Mouse (Mus musculus): ENCODE data around the gene Smim6. TPM values are rescaled to one million over a fixed set of nuclear protein-coding genes. Genes with fewer than 3 reads are reported as not detected.

The Smim6 gene
- polyA plus RNA-seq (2015; fragmentation: Nextera tagmentation; extraction: Ambion mirVana): 1.9 TPM in 2 replicates

DNA sequence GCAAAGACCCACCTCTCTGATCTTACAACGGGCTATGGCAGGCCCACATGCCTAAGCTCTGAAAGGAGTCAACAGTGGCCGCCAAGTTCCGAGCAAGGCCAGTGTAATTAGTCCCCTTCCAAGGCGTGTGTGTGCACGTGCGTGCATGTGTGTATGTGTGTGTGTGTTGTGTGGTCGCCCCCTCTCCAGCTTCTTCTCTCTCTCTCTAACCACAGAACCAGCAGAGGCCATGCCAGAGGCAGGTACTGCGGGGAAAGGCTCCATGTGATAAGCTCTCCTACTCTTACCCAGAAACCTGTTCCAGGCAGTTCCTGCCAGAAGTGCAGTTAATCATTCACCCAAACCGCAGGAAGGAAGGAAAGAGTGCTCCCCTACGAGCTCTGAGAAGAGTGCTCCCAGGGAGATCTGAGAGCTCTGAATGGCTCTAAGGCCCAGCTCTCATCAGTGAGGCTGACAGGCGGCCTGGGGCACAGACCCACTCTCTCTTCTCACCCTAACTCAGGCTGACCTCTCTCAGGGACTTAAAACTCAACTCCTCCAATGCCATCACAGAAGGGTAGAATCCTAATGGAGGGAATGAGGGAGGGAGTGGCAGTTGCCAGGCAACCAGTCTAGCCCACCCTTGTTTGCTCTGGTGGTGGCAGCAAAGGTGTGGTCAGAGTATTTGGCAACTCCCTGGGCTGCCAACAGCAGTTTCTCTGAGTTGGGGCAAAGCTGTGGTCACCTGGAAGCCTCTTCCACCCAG, at the start of gene Smim6:
TSS of gene Smim6 (plus strand) at position 386 of the 745 bp plus-strand sequence.
- no peaks in the 10 kb centered on the region for H3K9me3 ChIP-seq (ENCODE audit: low read length)
- no peak for TF ChIP-seq EP300 (IDR thresholded peaks at IDR 0.05; ENCODE audit: low read depth)
- no peak for TF ChIP-seq CTCF (IDR thresholded peaks at IDR 0.05; ENCODE audit: low read depth)
- H3K27ac ChIP-seq (ENCODE audit: low read depth): peak within 1 kb of the TSS; percentile 90
- no peak within 1 kb of the TSS; the same call in 1 of the 2 replicates for H3K4me3 ChIP-seq (ENCODE audit: low read depth, low read length)
- DNase-seq (peak; percentile 54), ATAC-seq (peak; percentile 80)
- H3K36me3 ChIP-seq (replicated peaks; ENCODE audit: insufficient read depth, low read length): peaks cover 43% of the 10 kb centered on the region
- peak within 1 kb of the TSS; percentile 58 for H3K9ac ChIP-seq (replicated peaks)
- 15% methylated on average over 11 of the region's 11 CpGs for WGBS (ENCODE audit: insufficient replicate concordance)
- H3K27me3 ChIP-seq (ENCODE audit: insufficient read depth, low read length): no peaks in the 10 kb centered on the region
- H3K4me2 ChIP-seq (ENCODE audit: low read depth, low read length): peak within 1 kb of the TSS; percentile 57
- peaks cover 25% of the 10 kb centered on the region for H3K4me1 ChIP-seq (ENCODE audit: insufficient read depth)

DNA sequence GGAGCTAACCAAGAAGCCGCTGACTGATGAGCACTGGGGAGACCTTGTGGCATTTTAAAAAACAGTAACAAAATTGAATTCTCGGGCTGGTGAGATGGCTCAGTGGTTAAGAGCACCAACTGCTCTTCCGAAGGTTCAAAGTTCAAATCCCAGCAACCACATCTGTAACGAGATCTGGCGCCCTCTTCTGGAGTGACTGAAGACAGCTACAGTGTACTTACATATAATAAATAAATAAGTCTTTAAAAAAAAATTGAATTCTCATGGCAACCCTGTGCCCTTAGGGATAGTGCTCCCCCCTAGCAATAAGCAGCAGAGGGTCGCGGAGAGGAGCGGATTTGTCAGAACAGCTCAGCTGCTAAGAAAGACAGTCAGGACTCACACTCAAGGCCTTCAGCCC, 47.9 kb upstream of the Smim6 start:
- H3K27ac ChIP-seq (ENCODE audit: low read depth): no peak overlapping the region
- H3K27me3 ChIP-seq (ENCODE audit: insufficient read depth, low read length): peaks cover 18% of the 10 kb centered on the region
- peak; percentile 37; the same call in 1 of the 2 replicates for TF ChIP-seq CTCF (IDR thresholded peaks at IDR 0.05; ENCODE audit: low read depth)
- TF ChIP-seq EP300 (IDR thresholded peaks at IDR 0.05; ENCODE audit: low read depth): no peak
- ATAC-seq: no peak
- no peak overlapping the region for H3K9ac ChIP-seq (replicated peaks)
- no peaks in the 10 kb centered on the region for H3K36me3 ChIP-seq (replicated peaks; ENCODE audit: insufficient read depth, low read length)
- H3K4me2 ChIP-seq (ENCODE audit: low read depth, low read length): no peak overlapping the region
- WGBS (ENCODE audit: insufficient replicate concordance): 73% methylated on average over 8 of the region's 8 CpGs
- no peaks in the 10 kb centered on the region for H3K9me3 ChIP-seq (ENCODE audit: low read length)
- H3K4me3 ChIP-seq (ENCODE audit: low read depth, low read length): no peak overlapping the region
- peaks cover 4% of the 10 kb centered on the region for H3K4me1 ChIP-seq (ENCODE audit: insufficient read depth)
- no peak for DNase-seq

DNA sequence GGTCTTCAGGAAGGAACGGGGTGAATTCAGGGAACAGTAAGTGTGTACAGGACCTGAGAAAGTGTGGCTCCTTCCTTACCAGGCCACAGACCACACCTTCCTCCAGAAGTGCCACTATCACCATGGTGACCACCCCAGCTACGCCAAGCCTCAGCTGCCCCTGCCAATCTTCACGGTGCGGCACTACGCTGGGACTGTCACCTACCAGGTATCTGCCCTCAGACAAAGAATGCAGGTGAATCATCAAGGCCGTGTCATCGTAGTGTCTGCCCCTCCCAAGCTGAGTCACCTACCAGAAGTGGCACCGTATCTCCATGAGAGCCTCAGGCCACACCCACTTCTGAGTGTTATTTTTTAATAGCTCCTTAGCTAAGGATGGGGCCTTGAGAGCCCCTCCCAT, 42.4 kb upstream of the Smim6 start:
- H3K4me3 ChIP-seq (ENCODE audit: low read depth, low read length): no peak overlapping the region
- H3K27me3 ChIP-seq (ENCODE audit: insufficient read depth, low read length): no peaks in the 10 kb centered on the region
- ATAC-seq (no peak), DNase-seq (no peak)
- 49% methylated on average over 8 of the region's 8 CpGs for WGBS (ENCODE audit: insufficient replicate concordance)
- H3K9ac ChIP-seq (replicated peaks): no peak overlapping the region
- TF ChIP-seq EP300 (IDR thresholded peaks at IDR 0.05; ENCODE audit: low read depth) (no peak), CTCF (IDR thresholded peaks at IDR 0.05; ENCODE audit: low read depth) (no peak)
- H3K4me1 ChIP-seq (ENCODE audit: insufficient read depth): peaks cover 2% of the 10 kb centered on the region; the same call in 1 of the 2 replicates
- no peak overlapping the region for H3K4me2 ChIP-seq (ENCODE audit: low read depth, low read length)
- H3K36me3 ChIP-seq (replicated peaks; ENCODE audit: insufficient read depth, low read length): no peaks in the 10 kb centered on the region
- H3K9me3 ChIP-seq (ENCODE audit: low read length): no peaks in the 10 kb centered on the region
- H3K27ac ChIP-seq (ENCODE audit: low read depth): no peak overlapping the region

DNA sequence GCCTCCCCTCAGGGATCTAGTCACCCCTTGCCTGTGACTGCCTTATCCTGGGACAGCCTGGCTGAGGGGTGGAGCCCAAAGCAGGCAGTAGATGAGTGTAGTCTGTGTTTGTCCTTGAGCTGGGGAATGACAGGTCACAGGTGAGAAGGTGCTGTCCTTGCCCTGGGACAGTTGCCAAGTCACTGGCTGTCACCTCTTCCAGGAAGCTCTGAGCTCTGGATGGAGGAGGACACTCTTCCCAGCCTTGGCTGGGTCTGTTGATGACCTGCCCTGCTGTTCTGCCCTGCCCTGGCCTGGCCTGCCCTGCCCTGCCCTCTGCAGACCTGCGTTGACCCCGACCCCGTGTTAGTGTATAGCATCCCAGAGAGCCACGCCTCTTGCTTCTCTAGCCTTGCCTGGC, 39.4 kb upstream of the Smim6 start:
- no peaks in the 10 kb centered on the region for H3K9me3 ChIP-seq (ENCODE audit: low read length)
- TF ChIP-seq CTCF (IDR thresholded peaks at IDR 0.05; ENCODE audit: low read depth): no peak
- no peak for TF ChIP-seq EP300 (IDR thresholded peaks at IDR 0.05; ENCODE audit: low read depth)
- H3K4me1 ChIP-seq (ENCODE audit: insufficient read depth): peaks cover 9% of the 10 kb centered on the region
- no peaks in the 10 kb centered on the region for H3K27me3 ChIP-seq (ENCODE audit: insufficient read depth, low read length)
- no peak overlapping the region for H3K9ac ChIP-seq (replicated peaks)
- no peaks in the 10 kb centered on the region for H3K36me3 ChIP-seq (replicated peaks; ENCODE audit: insufficient read depth, low read length)
- 52% methylated on average over 4 of the region's 4 CpGs for WGBS (ENCODE audit: insufficient replicate concordance)
- no peak overlapping the region for H3K4me2 ChIP-seq (ENCODE audit: low read depth, low read length)
- peak; percentile 81 for ATAC-seq
- no peak overlapping the region for H3K27ac ChIP-seq (ENCODE audit: low read depth)
- H3K4me3 ChIP-seq (ENCODE audit: low read depth, low read length): no peak overlapping the region
- peak; percentile 52 for DNase-seq

DNA sequence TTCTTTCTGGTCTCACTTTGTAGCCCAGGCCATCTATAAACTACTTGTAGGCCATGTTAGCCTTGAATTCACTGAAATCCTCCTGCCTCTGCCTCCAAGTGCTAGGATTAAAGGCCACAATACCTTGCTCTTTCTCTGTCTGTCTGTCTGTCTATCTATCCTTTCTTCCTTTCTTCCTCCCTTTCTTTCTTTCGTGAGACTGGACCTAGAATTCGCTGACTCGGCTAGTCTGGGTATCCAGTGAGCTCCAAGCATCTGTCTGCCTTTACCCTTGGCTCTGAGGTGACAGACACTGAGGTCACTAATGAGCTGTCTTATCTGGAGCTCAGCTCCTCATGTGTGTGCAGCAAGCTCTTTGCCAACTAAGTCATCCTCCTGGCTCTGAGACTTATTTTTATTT, 35.9 kb upstream of the Smim6 start:
- Histone ChIP-seq H3K27ac (ENCODE audit: low read depth) (no peak overlapping the region), H3K27me3 (ENCODE audit: insufficient read depth, low read length) (no peaks in the 10 kb centered on the region), H3K9me3 (ENCODE audit: low read length) (no peaks in the 10 kb centered on the region), H3K4me1 (ENCODE audit: insufficient read depth) (peaks cover 11% of the 10 kb centered on the region), H3K4me2 (ENCODE audit: low read depth, low read length) (no peak overlapping the region), H3K36me3 (replicated peaks; ENCODE audit: insufficient read depth, low read length) (no peaks in the 10 kb centered on the region), H3K9ac (replicated peaks) (no peak overlapping the region), H3K4me3 (ENCODE audit: low read depth, low read length) (no peak overlapping the region)
- no peak for TF ChIP-seq EP300 (IDR thresholded peaks at IDR 0.05; ENCODE audit: low read depth)
- no peak for TF ChIP-seq CTCF (IDR thresholded peaks at IDR 0.05; ENCODE audit: low read depth)
- DNase-seq (no peak), ATAC-seq (no peak)
- WGBS (ENCODE audit: insufficient replicate concordance): 90% methylated on average over 3 of the region's 3 CpGs

DNA sequence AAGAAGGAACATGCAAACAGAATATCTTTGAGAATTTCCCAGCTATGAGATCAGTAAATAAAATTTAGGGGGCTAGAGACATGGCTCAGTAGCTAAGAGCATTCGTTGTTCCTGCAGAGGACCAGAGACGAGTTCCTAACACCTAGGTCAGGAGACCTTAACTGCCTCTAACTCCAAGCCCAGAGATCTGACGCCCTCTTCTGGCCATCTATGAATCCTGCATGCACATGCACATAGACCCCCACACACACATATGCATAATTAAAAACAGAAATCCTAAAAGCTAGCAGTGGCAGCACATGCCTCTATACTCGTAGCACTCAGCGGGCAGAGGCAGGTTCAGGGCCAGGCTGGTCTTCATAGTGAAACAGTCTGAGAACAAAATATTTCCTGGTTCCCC, 35.4 kb upstream of the Smim6 start:
- Histone ChIP-seq H3K4me3 (ENCODE audit: low read depth, low read length) (no peak overlapping the region), H3K27ac (ENCODE audit: low read depth) (no peak overlapping the region), H3K9me3 (ENCODE audit: low read length) (no peaks in the 10 kb centered on the region), H3K4me2 (ENCODE audit: low read depth, low read length) (no peak overlapping the region), H3K9ac (replicated peaks) (no peak overlapping the region), H3K4me1 (ENCODE audit: insufficient read depth) (peaks cover 11% of the 10 kb centered on the region), H3K27me3 (ENCODE audit: insufficient read depth, low read length) (no peaks in the 10 kb centered on the region), H3K36me3 (replicated peaks; ENCODE audit: insufficient read depth, low read length) (no peaks in the 10 kb centered on the region)
- no peak for DNase-seq
- 84% methylated on average over 5 of the region's 5 CpGs for WGBS (ENCODE audit: insufficient replicate concordance)
- no peak for ATAC-seq
- TF ChIP-seq CTCF (IDR thresholded peaks at IDR 0.05; ENCODE audit: low read depth) (peak; percentile 39), EP300 (IDR thresholded peaks at IDR 0.05; ENCODE audit: low read depth) (no peak)

Data from liver, postnatal 0 days (tissue).